Mouse (Mus musculus) cerebellum, adult 2 months (tissue): ENCODE results near the gene Rasgef1a.

ENCODE experiments used
- CTCF ChIP-seq: fragments of 200-500 bp; IDR thresholded peaks from 2 replicates; pipeline ENCODE4 v1.5.1; 2011; ENCODE audit warnings: low read depth, mild to moderate bottlenecking, control low read depth, low read length, moderate library complexity, borderline replicate concordance; ENCODE audit not compliant: insufficient read depth
- POLR2A ChIP-seq: fragments of 200-500 bp; IDR thresholded peaks from 2 replicates; pipeline ENCODE4 v1.6.1; 2011; ENCODE audit warnings: low read length, control low read depth, borderline replicate concordance; ENCODE audit not compliant: insufficient read depth

GRCm38 (mm10) chr6:118066199-118067081 lies 55.2 kb downstream of the Rasgef1a start:
- TF ChIP-seq CTCF (no peak), POLR2A (0 out of 2 replicates have a peak, but pooled peaks have one; percentile 30)
